Mouse (Mus musculus): ENCODE measurements around the gene Cldn22.
"Not testable (repeated sequence)": the region's sequence is repeated elsewhere in the genome, so short reads cannot be mapped to it uniquely, and the experiment has no call there.

Gene Cldn22

DNA sequence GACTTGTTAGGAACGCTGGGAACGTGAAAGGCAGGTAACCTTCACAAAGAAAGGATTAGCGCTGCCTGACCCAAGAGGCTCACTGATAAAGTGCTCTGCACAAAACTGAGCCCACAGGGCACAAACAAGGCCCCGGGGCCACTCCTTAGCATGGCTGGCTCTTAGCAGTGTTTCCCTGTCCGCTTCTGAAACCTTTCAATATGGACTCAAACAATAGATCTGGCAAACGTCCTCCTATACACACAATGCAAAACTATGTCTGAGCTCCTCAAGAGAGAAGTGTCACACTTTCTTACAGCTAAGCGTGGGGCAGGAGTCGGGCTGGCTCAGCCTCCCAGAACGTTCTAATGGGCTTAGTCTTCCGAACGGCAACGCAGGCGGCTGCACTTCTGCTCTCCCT, at the start of gene Cldn22:
Cldn22 (plus strand) TSS at position 301 of the 400 bp plus-strand sequence.
- no peak for DNase-seq (ENCODE audit: low spot score)

DNA sequence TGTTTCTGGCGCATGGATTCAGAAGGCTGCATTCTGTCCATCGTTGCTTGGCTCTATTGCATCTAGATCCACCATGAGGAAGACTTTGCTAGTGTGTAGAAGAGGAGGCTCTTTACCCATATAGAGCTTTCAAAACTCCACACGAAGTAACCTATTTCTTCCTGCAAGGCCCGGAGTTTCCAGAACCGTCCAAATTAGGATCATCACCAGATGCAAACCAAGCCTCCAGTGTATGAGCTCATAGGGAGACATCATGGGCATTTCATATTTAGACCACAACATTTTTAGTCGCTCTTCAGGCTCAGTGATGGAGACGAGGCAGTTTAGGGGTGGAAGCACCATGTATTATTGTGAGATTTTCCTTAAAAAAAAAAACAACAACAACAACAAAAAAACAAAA, 46.9 kb upstream of the Cldn22 start:
- no peak for DNase-seq (ENCODE audit: low spot score)

- no peak for DNase-seq (ENCODE audit: low spot score)
Measured at GRCm38 (mm10) chr8:47779589-47779988, 44.7 kb upstream of the Cldn22 start.

DNA sequence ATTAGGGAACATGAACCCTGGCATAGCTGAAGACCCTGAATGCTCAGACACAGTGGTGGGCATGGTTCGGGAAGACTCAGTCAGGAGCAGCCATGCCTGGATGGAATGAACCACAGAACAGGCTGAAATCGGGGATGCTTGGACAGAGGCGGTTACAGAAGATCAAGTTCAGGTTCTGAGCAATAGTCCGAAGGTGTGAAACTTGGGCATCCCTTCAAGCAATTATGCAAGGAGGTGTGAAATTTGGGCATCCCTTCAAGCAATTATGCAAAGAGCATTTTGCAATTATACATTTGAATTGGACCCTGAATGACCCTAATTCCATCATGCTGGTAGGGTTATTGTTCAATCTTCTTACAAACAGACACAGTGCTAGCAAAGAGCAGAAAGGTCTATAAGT, 42.4 kb upstream of the Cldn22 start:
- no peak for DNase-seq (ENCODE audit: low spot score)

DNA sequence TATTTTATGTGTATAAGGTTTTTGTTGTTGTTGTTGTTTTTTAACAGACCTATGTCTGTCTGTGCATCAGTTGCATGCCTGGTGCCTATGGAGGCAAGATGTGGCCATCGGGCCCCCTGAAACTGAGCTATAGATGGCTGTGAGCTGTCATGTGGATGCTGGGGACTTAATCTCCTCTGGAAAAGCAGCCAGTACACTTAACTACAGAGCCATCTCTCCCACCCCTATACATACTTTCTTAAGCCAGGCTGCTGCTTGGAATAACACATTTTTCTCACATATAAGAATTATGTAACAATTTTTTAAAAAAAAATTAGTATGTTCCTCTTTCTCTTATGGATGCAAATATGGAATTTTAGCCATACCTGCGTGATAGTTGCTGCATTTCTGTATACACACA, 40.7 kb upstream of the Cldn22 start:
- DNase-seq (ENCODE audit: low spot score) = no peak

DNA sequence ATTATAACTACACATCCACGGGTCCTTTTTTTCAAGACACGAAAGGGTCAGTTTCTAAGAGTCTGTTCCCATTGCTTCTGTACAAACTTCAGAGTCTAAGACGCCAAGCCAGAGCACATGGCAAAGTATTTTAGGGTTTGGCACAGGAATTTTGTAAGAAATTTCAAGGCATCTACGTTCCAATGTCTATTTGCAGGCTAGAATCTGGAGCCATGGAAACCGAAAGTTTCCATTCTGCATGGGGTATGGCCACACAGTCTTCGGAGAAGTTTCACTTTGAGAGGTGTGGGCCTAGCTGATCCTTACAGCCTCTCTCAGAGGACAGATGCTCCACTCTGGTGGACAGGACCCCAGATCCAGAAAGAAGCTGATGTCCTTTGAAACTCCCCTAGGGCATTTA, 40.3 kb upstream of the Cldn22 start:
- no peak for DNase-seq (ENCODE audit: low spot score)

- DNase-seq (ENCODE audit: low spot score) = no peak
Measured at GRCm38 (mm10) chr8:47784436-47784835, 39.8 kb upstream of the Cldn22 start.

- DNase-seq (ENCODE audit: low spot score) = no peak
Measured at GRCm38 (mm10) chr8:47786323-47786722, 38.0 kb upstream of the Cldn22 start.

GRCm38 (mm10) chr8:47787705-47788104, 36.6 kb upstream of the Cldn22 start:
- DNase-seq (ENCODE audit: low spot score) = no peak

DNA sequence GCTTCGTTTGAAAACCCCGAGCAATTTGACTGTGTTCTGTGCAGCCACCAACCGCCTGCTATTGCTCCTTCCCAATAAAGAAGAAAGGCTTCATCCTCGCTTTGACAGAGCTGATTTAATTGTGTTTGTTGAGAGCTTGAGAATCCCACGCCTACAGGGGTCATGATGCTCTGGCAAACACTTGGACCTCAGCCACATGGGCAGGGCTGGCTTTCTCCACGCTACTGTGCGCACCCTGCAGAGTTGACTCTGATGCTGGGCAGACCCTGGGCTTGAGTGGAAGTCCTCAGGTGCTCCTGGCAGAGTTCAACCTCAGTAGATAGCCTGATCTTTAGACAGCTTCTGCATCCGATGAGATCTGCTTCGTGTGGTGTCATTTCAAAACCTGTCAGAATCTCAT, 32.3 kb upstream of the Cldn22 start:
- DNase-seq (ENCODE audit: low spot score) = no peak

- no peak for DNase-seq (ENCODE audit: low spot score)
Measured at GRCm38 (mm10) chr8:47799438-47799837, 24.8 kb upstream of the Cldn22 start.

DNA sequence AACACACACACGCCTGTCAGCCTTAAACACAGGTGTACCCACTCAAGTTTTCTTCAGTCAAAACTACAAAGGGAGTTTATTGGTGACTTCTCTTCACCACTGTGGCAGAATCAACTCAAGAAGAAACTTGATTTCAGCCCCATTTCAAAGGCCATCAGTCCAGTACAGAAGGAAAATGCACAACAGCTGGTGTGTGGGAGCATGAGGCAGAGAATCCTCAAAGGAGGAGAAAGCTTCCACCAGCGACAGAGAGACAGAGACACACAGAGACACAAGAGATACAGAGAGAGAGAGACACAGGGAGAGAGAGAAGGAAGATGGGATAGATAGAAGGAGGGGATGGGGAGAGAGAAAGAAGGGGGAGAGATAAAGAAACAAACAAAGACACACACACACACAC, 21.9 kb upstream of the Cldn22 start:
- no peak for DNase-seq (ENCODE audit: low spot score)

DNA sequence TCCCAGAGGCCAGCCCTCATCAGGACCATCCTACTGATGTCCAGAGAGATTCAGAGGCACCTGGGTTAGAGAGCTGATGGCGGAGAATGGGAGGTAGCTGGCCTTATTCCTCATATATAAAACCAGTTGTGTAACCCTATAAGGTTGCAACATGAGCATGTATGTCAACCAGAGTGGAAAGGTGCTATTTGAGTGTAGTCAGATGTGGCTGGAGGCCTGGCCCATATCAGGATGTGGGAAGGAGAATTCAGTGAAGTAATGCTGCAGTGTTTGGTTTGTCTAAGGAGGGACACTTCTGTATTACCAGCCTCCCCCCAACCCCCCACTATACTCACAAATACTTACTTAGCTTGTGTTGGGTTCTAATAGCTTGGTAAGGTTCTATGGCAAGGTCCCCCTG, 20.0 kb upstream of the Cldn22 start:
- DNase-seq (ENCODE audit: low spot score) = no peak

GRCm38 (mm10) chr8:47809970-47810665, 14.2 kb upstream of the Cldn22 start:
- no peak for DNase-seq (ENCODE audit: low spot score)

- DNase-seq (ENCODE audit: low spot score) = no peak
Measured at GRCm38 (mm10) chr8:47810666-47811015, 13.6 kb upstream of the Cldn22 start.

- DNase-seq (ENCODE audit: low spot score) = no peak
Measured at GRCm38 (mm10) chr8:47811221-47811620, 13.1 kb upstream of the Cldn22 start.

DNA sequence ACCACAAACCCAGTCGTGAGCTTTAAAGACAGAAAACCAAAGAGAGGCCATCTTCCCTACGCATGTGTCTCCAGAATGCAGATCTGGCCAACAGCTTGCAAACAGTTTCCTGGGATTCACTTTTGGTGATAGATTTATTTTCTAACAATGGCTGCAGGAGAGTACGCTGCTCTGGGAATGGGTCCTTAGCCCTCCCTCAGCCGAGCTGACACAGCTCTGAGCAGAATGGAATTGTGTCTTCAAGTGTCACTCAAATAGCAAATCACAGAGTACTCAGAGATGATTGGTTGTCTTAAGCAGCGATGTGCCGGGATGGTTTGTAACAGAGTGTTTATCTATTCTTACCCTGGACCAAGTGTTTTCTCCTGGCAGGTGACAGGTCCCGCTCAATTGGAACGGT, 5.2 kb upstream of the Cldn22 start:
- no peak for DNase-seq (ENCODE audit: low spot score)

DNA sequence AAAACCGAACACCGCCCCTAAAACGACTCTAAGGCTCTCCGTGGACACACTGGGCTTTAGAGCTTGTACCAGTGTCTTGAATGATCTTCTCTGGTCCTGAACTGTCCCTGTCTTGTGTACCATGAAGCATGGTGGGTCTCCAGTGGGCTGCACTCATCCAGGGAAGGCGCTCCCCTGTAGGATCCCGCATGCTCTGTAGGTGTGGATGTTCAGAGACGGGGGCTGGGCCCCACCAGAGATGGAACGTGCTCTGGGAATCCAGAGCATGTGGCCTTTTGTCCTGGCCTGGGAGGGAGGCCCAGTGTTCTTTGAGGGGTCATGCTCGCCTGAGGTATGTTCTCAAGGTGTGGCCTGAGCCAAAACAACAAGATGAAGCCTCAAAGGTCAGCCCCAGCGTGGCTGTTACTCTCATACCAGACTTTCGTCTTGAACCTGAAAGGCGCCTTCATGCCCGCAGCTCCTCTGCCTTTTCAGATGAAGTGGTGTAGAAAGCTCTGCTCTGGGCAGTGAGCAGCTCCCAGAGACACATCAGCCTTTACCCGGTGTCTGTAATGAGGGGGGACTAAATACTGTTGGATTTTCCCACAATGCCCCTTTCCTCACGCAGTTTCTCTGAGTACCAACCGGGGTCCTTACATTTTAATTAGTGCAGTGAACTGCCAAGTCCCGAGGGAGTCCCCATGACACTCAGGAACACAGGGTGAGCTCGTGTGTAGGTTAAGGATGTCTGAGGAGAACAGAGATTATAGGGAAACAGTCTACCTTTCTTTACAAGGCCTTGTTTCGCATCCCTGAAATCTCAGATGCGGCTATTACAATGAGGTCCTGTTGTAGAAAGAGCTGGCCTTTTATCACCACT, 3.1 kb upstream of the Cldn22 start:
- DNase-seq (ENCODE audit: low spot score) = no peak

DNA sequence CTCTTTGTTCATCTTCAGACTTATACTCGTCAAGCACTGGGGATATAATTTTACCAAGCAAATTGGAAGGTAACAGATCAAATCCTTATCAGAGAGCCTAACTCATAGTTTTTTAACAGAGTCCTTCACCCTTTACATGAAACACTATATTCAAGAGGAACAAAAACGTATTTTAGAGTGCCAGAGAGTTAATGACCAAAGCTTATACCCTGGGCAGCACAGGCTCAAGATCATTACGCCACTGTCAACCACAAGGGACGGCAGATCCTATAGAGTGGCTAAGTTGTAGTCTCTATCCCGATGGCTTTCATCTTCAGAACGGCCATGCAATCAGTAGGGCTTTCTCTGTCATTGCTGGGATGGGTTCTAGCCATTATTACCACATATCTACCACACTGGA, 2.4 kb upstream of the Cldn22 start, which contains the start of gene Cldn24:
Cldn24 (plus strand) TSS at position 301 of the 400 bp plus-strand sequence.
- DNase-seq (ENCODE audit: low spot score) = no peak

- not testable (repeated sequence) for DNase-seq (ENCODE audit: low spot score)
Measured at GRCm38 (mm10) chr8:47822541-47822940, 1.7 kb upstream of the Cldn22 start.

DNA sequence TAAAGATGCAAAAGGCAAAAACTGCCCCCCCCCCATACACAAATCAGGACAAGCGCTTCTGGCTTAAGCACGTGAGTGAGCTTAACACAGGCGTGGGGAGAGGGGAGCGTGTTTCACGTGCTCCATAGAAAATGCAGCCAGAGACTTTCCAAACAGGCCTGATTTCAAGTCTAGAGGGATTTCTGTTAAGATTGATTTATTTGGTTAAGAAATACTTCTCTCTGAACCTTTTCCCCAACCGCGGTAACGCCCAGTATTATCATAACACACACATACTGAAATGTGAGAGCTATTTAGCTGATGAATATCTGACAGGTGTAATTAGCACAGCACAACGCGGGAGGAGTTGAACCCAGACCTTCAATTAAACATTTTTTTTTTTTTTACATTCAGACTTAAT, 505 bp upstream of the Cldn22 start:
- DNase-seq (ENCODE audit: low spot score) = no peak

GRCm38 (mm10) chr8:47825596-47825995, 1.3 kb downstream of the Cldn22 start:
- no peak for DNase-seq (ENCODE audit: low spot score)

- no peak for DNase-seq (ENCODE audit: low spot score)
Measured at GRCm38 (mm10) chr8:47826911-47827310, 2.6 kb downstream of the Cldn22 start.

GRCm38 (mm10) chr8:47832616-47833015, 8.3 kb downstream of the Cldn22 start:
- no peak for DNase-seq (ENCODE audit: low spot score)
